Mouse (Mus musculus) megakaryocyte, embryonic 14.5 days (primary cell): ENCODE data around the gene Tex14.

Experiments
- FLI1 ChIP-seq: IDR thresholded peaks from 2 replicates; pipeline ENCODE4 v1.6.1; 2012; ENCODE audit warnings: low read length, inconsistent platforms, mixed read lengths
- GATA1 ChIP-seq: IDR thresholded peaks from 3 replicates; pipeline ENCODE4 v1.6.1; 2012; ENCODE audit warnings: mixed read lengths, low read length, inconsistent platforms, borderline replicate concordance

DNA sequence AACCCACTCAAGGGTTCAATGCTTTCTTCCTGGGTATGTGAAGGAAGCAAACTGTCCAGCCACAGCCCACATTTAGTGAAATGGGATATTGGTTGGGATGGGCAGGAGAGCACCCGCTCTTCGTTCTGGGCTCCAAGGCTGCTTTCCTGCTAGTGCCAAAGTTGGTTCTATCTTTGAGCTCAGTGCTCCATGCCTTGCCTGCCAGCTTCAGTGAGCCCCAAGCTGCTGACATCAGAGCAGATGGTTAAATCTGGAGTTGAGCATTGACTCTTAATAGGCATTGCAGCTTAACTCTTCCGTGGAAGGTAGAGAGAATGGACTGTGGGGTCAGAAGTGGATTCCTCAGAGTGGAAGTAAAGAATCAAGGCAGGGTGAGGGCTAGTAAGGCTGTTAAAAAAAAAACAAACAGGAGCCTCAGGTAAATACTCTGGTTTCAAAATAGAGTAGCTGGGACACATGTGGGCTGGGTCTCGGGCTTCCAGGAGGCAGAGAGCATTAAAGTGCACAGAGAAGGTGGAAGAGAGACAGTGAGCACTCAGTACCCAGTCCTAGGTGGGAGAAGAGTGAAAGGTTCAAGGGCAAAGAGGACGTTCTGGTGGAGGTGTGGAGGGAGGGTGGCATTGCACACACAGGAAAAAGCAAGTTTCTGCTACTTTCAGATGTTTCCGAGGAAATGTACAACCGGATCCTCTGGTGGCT lies 163.5 kb downstream of the Tex14 start, which contains the start of gene Sept4:
- no peak for TF ChIP-seq GATA1
- TF ChIP-seq FLI1, result no peak
